In the genomic region with DNA sequence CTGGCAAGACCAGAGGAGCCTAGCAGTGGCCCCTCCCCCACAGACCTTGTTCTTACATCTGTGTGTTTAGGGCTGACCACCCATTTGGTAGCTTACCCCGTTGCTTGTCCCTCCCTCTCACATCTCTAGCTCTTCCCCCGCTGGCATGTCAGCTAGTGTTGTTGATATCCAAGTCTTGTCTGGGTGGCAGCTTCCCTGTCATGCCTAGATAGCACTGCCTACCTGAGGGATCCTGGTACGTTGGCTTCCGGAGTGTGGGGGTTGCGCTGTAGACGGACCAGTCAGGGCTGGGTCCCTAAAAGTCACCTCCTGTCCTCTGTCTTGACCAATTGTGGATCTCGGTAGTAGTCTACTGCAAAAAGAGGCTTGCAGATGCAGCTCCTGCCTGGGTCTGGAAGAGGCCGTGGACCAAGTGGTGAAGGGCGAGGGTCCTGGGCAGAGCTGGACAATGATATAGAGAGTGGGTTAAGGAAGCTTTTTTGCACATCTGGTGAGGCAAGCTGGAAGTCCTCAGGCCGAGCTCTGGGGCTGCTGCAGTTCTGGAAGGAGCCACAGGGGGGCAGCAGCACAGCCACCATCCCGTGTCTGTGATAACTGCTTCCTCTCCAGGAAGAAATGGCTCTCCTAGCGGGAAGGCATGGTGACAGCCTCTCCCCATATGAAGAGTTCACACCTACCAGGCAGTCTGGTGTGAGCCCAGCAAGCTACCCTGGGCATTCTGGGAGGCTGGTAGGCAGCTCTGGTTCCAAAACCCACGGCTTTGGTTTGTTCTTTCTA, we compare ENCODE assay signal across 8 mouse cellular contexts. TPM values are rescaled to one million over a fixed set of nuclear protein-coding genes. Genes with fewer than 3 reads are reported as not detected.
DNase-seq lines count a peak whose midpoint lies in the region; ATAC-seq and TF ChIP-seq lines count a peak whose summit lies in the region.

No protein-coding gene starts in this region.

- peak; percentile 77 for DNase-seq in 3T3-L1 (ENCODE audit: low read depth, low spot score)
- DNase-seq in MEL-GATA-1-ER (ENCODE audit: extremely low read depth, low read depth): peak; percentile 22
- peak; percentile 84 to 86 for DNase-seq in cerebellum, postnatal 10 days
- DNase-seq in gastrocnemius, adult 2 months: peak; percentile 81
- peak; percentile 52 for DNase-seq in liver, embryonic 13.5 days
- peak; percentile 78 for DNase-seq in thymus, postnatal 25 days

- no peak overlapping the region for H3K27ac ChIP-seq in gastrocnemius, adult 2 months
- no peak overlapping the region for H3K27ac ChIP-seq in intestine, embryonic 15.5 days
- H3K27ac ChIP-seq in liver, embryonic 13.5 days: no peak overlapping the region
- H3K27ac ChIP-seq in olfactory bulb, adult 2 months (ENCODE audit: insufficient read depth, low read depth, low read length): no peak overlapping the region

- no peak overlapping the region for H3K4me2 ChIP-seq in intestine, embryonic 15.5 days (replicated peaks)
- no peak overlapping the region for H3K4me2 ChIP-seq in liver, embryonic 13.5 days

- no peaks in the 10 kb centered on the region for H3K27me3 ChIP-seq in intestine, embryonic 15.5 days (replicated peaks)
- no peaks in the 10 kb centered on the region for H3K27me3 ChIP-seq in liver, embryonic 13.5 days

- no peaks in the 10 kb centered on the region for H3K9me3 ChIP-seq in intestine, embryonic 15.5 days
- no peaks in the 10 kb centered on the region for H3K9me3 ChIP-seq in liver, embryonic 13.5 days (replicated peaks)

- TF ChIP-seq POLR2A in olfactory bulb, adult 2 months (IDR thresholded peaks at IDR 0.05; ENCODE audit: insufficient read depth, low read depth, low read length): no peak

- TF ChIP-seq CTCF in gastrocnemius, adult 2 months (IDR thresholded peaks at IDR 0.05): no peak; the same call in 1 of the 2 replicates
- peak; percentile 87 for TF ChIP-seq CTCF in olfactory bulb, adult 2 months (IDR thresholded peaks at IDR 0.05; ENCODE audit: insufficient read depth, low read depth, low read length)

- WGBS in intestine, embryonic 15.5 days: 56% methylated on average over 13 of the region's 13 CpGs
- WGBS in liver, embryonic 13.5 days (ENCODE audit: insufficient replicate concordance): 63% methylated on average over 13 of the region's 13 CpGs
- 52% methylated on average over 13 of the region's 13 CpGs for WGBS in olfactory bulb, adult 2 months

- H3K36me3 ChIP-seq in intestine, embryonic 15.5 days: peaks cover 72% of the 10 kb centered on the region
- H3K36me3 ChIP-seq in liver, embryonic 13.5 days: peaks cover 100% of the 10 kb centered on the region

- no peak overlapping the region for H3K4me3 ChIP-seq in gastrocnemius, adult 2 months
- no peak overlapping the region for H3K4me3 ChIP-seq in intestine, embryonic 15.5 days (replicated peaks)
- no peak overlapping the region for H3K4me3 ChIP-seq in liver, embryonic 13.5 days (replicated peaks)
- no peak overlapping the region for H3K4me3 ChIP-seq in olfactory bulb, adult 2 months (ENCODE audit: insufficient read depth, low read depth, low read length)

- H3K9ac ChIP-seq in intestine, embryonic 15.5 days: no peak overlapping the region
- H3K9ac ChIP-seq in liver, embryonic 13.5 days: no peak overlapping the region

- intact Hi-C loops in gastrocnemius, adult 2 months (cut with DNase I): no loop called here

- peaks cover 10% of the 10 kb centered on the region for H3K4me1 ChIP-seq in intestine, embryonic 15.5 days (replicated peaks)
- H3K4me1 ChIP-seq in liver, embryonic 13.5 days (replicated peaks): peaks cover 24% of the 10 kb centered on the region
- H3K4me1 ChIP-seq in olfactory bulb, adult 2 months (ENCODE audit: control insufficient read depth, insufficient read depth, low read length): peaks cover 30% of the 10 kb centered on the region

- ATAC-seq in intestine, embryonic 15.5 days: peak; percentile 41
- 0 out of 2 replicates have a peak, but pooled peaks have one; percentile 2 for ATAC-seq in liver, embryonic 13.5 days (ENCODE audit: low read depth)

RNA-seq across cellular contexts. Expression of gene Gins2, which starts 19.0 kb away (rescaled TPM):
- under 1 TPM; 0.36 to 0.67 TPM for total RNA-seq in gastrocnemius, adult 2 months (2021)
- polyA plus RNA-seq in intestine, embryonic 15.5 days (2015; fragmentation: Nextera tagmentation; extraction: Ambion mirVana): 88.4 and 88.8 TPM in 2 replicates
- 75.6 and 75.9 TPM in 2 replicates for polyA plus RNA-seq in liver, embryonic 13.5 days (2015; fragmentation: Nextera tagmentation; extraction: Ambion mirVana)
- not detected in 2 replicates for polyA plus RNA-seq in olfactory bulb, adult 2 months (2012; ENCODE audit: insufficient read depth, insufficient read length, low replicate concordance, missing spikeins)

Comparison
In these comparisons a context has a peak if more than half of its experiments do, and no peak if none do; other contexts are left out.
1. DNase-seq: peak in every context shown above with its lines; median percentile 85 in cerebellum, postnatal 10 days; 81 in gastrocnemius, adult 2 months; 78 in thymus, postnatal 25 days; 77 in 3T3-L1; 52 in liver, embryonic 13.5 days; 22 in MEL-GATA-1-ER.
2. RNA of gene Gins2, which starts 19.0 kb away (polyA plus RNA-seq): 88.4 to 88.8 TPM in intestine, embryonic 15.5 days and 75.6 to 75.9 TPM in liver, embryonic 13.5 days; not detected in olfactory bulb, adult 2 months; every median in the first group is over 10 times any median in the second.